24 mouse cellular contexts compared by ENCODE assay signal in genomic region chr6:145193038-145193437, GRCm38 (mm10). TPM values are rescaled to one million over a fixed set of nuclear protein-coding genes. Genes with fewer than 3 reads are reported as not detected.
DNase-seq lines count a peak whose midpoint lies in the region; ATAC-seq and TF ChIP-seq lines count a peak whose summit lies in the region.
"Had no signal": no experiment of that assay in that cellular context is flagged by ENCODE, and none has a peak within 500 bp of the region (broad histone marks: within the 10 kb centered on the region; RNA-seq: fewer than 3 reads in every experiment).

No protein-coding gene starts in this region.

- TF ChIP-seq RAD21 in MEL (IDR thresholded peaks at IDR 0.05; ENCODE audit: low read depth, low read length), result no peak

- no peak overlapping the region for H3K27ac ChIP-seq in heart, embryonic 10.5 days
- no peak overlapping the region for H3K27ac ChIP-seq in heart, adult 2 months
- H3K27ac ChIP-seq in MEL (ENCODE audit: control insufficient read depth, low read depth, low read length), result no peak overlapping the region
- H3K27ac ChIP-seq in intestine, postnatal 0 days (ENCODE audit: low read depth, low read length), result no peak overlapping the region
- H3K27ac ChIP-seq: embryonic facial prominence, embryonic 12.5 days; embryonic facial prominence, embryonic 15.5 days; forebrain, embryonic 12.5 days; heart, embryonic 13.5 days; hindbrain, embryonic 12.5 days; hindbrain, embryonic 15.5 days had no signal

- intact Hi-C loops in heart, adult 2 months (cut with DNase I), result no loop called here

- H3K4me1 ChIP-seq in heart, embryonic 10.5 days, result no peaks in the 10 kb centered on the region
- H3K4me1 ChIP-seq in heart, adult 2 months (ENCODE audit: control insufficient read depth, insufficient read depth, low read length), result no peaks in the 10 kb centered on the region
- H3K4me1 ChIP-seq in MEL (ENCODE audit: control insufficient read depth in 1 of 2, insufficient read depth in 2 of 2, low read length in 2 of 2), result peaks cover 7% of the 10 kb centered on the region in 2 experiments; a peak in 2 of 4 replicates
- no peaks in the 10 kb centered on the region for H3K4me1 ChIP-seq in intestine, postnatal 0 days (replicated peaks; ENCODE audit: control insufficient read depth, insufficient read depth, low read length)
- H3K4me1 ChIP-seq: embryonic facial prominence, embryonic 12.5 days; forebrain, embryonic 12.5 days; heart, embryonic 13.5 days; hindbrain, embryonic 12.5 days; hindbrain, embryonic 15.5 days had no signal

- TF ChIP-seq POLR2A in heart, adult 2 months (IDR thresholded peaks at IDR 0.05; ENCODE audit: insufficient read depth, low read depth, low read length), result no peak
- no peak for TF ChIP-seq POLR2A in MEL (IDR thresholded peaks at IDR 0.05; ENCODE audit: control insufficient read depth in 1 of 2, insufficient read depth in 1 of 2, low read depth in 1 of 2, low read length in 2 of 2, poor library complexity in 1 of 2)

- no peaks in the 10 kb centered on the region for H3K9me3 ChIP-seq in heart, embryonic 10.5 days
- H3K9me3 ChIP-seq in MEL (replicated peaks; ENCODE audit: insufficient read depth, low read length), result no peaks in the 10 kb centered on the region
- H3K9me3 ChIP-seq in intestine, postnatal 0 days (ENCODE audit: control insufficient read depth), result no peaks in the 10 kb centered on the region
- H3K9me3 ChIP-seq: embryonic facial prominence, embryonic 12.5 days; embryonic facial prominence, embryonic 15.5 days; forebrain, embryonic 12.5 days; heart, embryonic 13.5 days; hindbrain, embryonic 15.5 days had no signal

- H3K27me3 ChIP-seq in heart, embryonic 10.5 days (ENCODE audit: insufficient read depth, poor library complexity, severe bottlenecking), result peaks cover 11% of the 10 kb centered on the region; the same call in 1 of the 2 replicates
- no peaks in the 10 kb centered on the region for H3K27me3 ChIP-seq in heart, adult 2 months (ENCODE audit: control insufficient read depth, insufficient read depth, low read length)
- no peaks in the 10 kb centered on the region for H3K27me3 ChIP-seq in MEL (ENCODE audit: control insufficient read depth in 1 of 2, insufficient read depth in 2 of 2, low read length in 2 of 2)
- H3K27me3 ChIP-seq in intestine, postnatal 0 days (replicated peaks; ENCODE audit: control insufficient read depth, insufficient read depth, low read length), result no peaks in the 10 kb centered on the region
- H3K27me3 ChIP-seq: embryonic facial prominence, embryonic 12.5 days; embryonic facial prominence, embryonic 15.5 days; forebrain, embryonic 12.5 days; heart, embryonic 13.5 days; hindbrain, embryonic 12.5 days; hindbrain, embryonic 15.5 days had no signal

- no peak overlapping the region for H3K9ac ChIP-seq in heart, adult 2 months (ENCODE audit: low read depth, low read length)
- H3K9ac ChIP-seq in MEL (ENCODE audit: control insufficient read depth, low read depth, low read length, poor library complexity, severe bottlenecking), result peak overlapping the region; percentile 10; the same call in 1 of the 2 replicates
- H3K9ac ChIP-seq in intestine, postnatal 0 days (ENCODE audit: low read depth, low read length), result no peak overlapping the region
- H3K9ac ChIP-seq: embryonic facial prominence, embryonic 12.5 days; embryonic facial prominence, embryonic 15.5 days; forebrain, embryonic 12.5 days; heart, embryonic 13.5 days; hindbrain, embryonic 12.5 days; hindbrain, embryonic 15.5 days had no signal

- ATAC-seq in common myeloid progenitor, adult 5-6 weeks (replicated peaks; ENCODE audit: low read depth, poor library complexity, severe bottlenecking), result peak; percentile 8; the same call in 1 of the 2 replicates
- peak; percentile 49; the same call in 1 of the 2 replicates for ATAC-seq in intestine, postnatal 0 days
- ATAC-seq: forebrain, embryonic 16.5 days had no signal

- H3K4me3 ChIP-seq in heart, embryonic 10.5 days, result no peak overlapping the region
- no peak overlapping the region for H3K4me3 ChIP-seq in heart, adult 2 months
- H3K4me3 ChIP-seq in MEL (ENCODE audit: control insufficient read depth in 1 of 2, insufficient read depth in 1 of 2, low read depth in 2 of 2, low read length in 2 of 2), result peak overlapping the region; percentile 31 to 70
- no peak overlapping the region for H3K4me3 ChIP-seq in intestine, postnatal 0 days (ENCODE audit: low read depth, low read length)
- H3K4me3 ChIP-seq: embryonic facial prominence, embryonic 12.5 days; embryonic facial prominence, embryonic 15.5 days; forebrain, embryonic 12.5 days; heart, embryonic 13.5 days; hindbrain, embryonic 12.5 days; hindbrain, embryonic 15.5 days had no signal

- peak overlapping the region; percentile 48 for H3K4me2 ChIP-seq in intestine, postnatal 0 days (replicated peaks; ENCODE audit: low read depth)
- H3K4me2 ChIP-seq: embryonic facial prominence, embryonic 12.5 days; embryonic facial prominence, embryonic 15.5 days; forebrain, embryonic 12.5 days; heart, embryonic 13.5 days; hindbrain, embryonic 12.5 days; hindbrain, embryonic 15.5 days had no signal

- H3K36me3 ChIP-seq in heart, embryonic 10.5 days, result no peaks in the 10 kb centered on the region
- H3K36me3 ChIP-seq in heart, adult 2 months (ENCODE audit: control insufficient read depth, insufficient read depth, low read length), result no peaks in the 10 kb centered on the region
- no peaks in the 10 kb centered on the region for H3K36me3 ChIP-seq in MEL (ENCODE audit: control insufficient read depth in 1 of 2, insufficient read depth in 2 of 2, low read length in 2 of 2)
- H3K36me3 ChIP-seq in intestine, postnatal 0 days (ENCODE audit: control insufficient read depth, insufficient read depth), result no peaks in the 10 kb centered on the region
- H3K36me3 ChIP-seq: embryonic facial prominence, embryonic 12.5 days; embryonic facial prominence, embryonic 15.5 days; forebrain, embryonic 12.5 days; heart, embryonic 13.5 days; hindbrain, embryonic 12.5 days; hindbrain, embryonic 15.5 days had no signal

- no peak for TF ChIP-seq CTCF in heart, adult 2 months (IDR thresholded peaks at IDR 0.05)
- TF ChIP-seq CTCF in MEL (IDR thresholded peaks at IDR 0.05 in 2 of 3, conservative IDR thresholded peaks at IDR 0.05 in 1 of 3; ENCODE audit: control insufficient read depth in 1 of 3, insufficient read depth in 1 of 3, low read depth in 2 of 3, low read length in 3 of 3, poor library complexity in 1 of 3, severe bottlenecking in 1 of 3), result no peak
- no peak for TF ChIP-seq CTCF in intestine, postnatal 0 days (IDR thresholded peaks at IDR 0.05; ENCODE audit: low read depth)

- no peaks in the 10 kb centered on the region for H3K79me2 ChIP-seq in heart, adult 2 months (replicated peaks; ENCODE audit: control insufficient read depth, insufficient read depth, low read length)
- no peaks in the 10 kb centered on the region for H3K79me2 ChIP-seq in MEL (ENCODE audit: control insufficient read depth, insufficient read depth, low read length, poor library complexity)

- 86% methylated on average over 3 of the region's 3 CpGs for WGBS in heart, embryonic 10.5 days
- WGBS in heart, adult 2 months, result 84% methylated on average over 3 of the region's 3 CpGs
- 47% methylated on average over 3 of the region's 3 CpGs for WGBS in intestine, postnatal 0 days

- peak; percentile 53 for DNase-seq in heart, embryonic 10.5 days (ENCODE audit: low spot score)
- DNase-seq in heart, adult 2 months, result no peak
- no peak for DNase-seq in MEL (ENCODE audit: low read depth, low spot score)
- no peak for DNase-seq in frontal cortex, postnatal 36 days (ENCODE audit: low spot score in 2 of 2)
- DNase-seq in embryo, embryonic 11 days, result no peak
- DNase-seq: adrenal gland, adult 8-10 months; adrenal gland, postnatal 25 days; cerebellum, adult 11-12 months; cerebellum, adult 8-10 months; cerebellum, postnatal 10 days; cerebellum, postnatal 36 days; gastrocnemius, postnatal 36 days; heart, postnatal 14 days; kidney, adult 2 months had no signal

- TF ChIP-seq EP300 in heart, adult 2 months (IDR thresholded peaks at IDR 0.05; ENCODE audit: insufficient read depth, low read depth, low read length), result no peak
- no peak for TF ChIP-seq EP300 in MEL (IDR thresholded peaks at IDR 0.05; ENCODE audit: low read depth in 1 of 2, low read length in 2 of 2)

TF ChIP-seq in MEL, 35 proteins besides CTCF, POLR2A, EP300 and RAD21:
- TF ChIP-seq TCF12 (IDR thresholded peaks at IDR 0.05; ENCODE audit: low read depth, low read length) (no peak), MEF2A (IDR thresholded peaks at IDR 0.05; ENCODE audit: extremely low read depth, insufficient replicate concordance, low read depth, low read length, poor library complexity, severe bottlenecking) (no peak), NELFE (IDR thresholded peaks at IDR 0.05; ENCODE audit: low read depth, low read length) (0 out of 2 replicates have a peak, but pooled peaks have one; percentile 0)
TF ChIP-seq in MEL: peak in this region for 1.

RNA-seq across cellular contexts. Expression of gene Casc1, which starts 17.8 kb away (rescaled TPM):
- 0.38 and 0.45 TPM in 2 replicates for polyA plus RNA-seq in heart, embryonic 10.5 days (2016; fragmentation: Nextera tagmentation; extraction: Ambion mirVana)
- under 1 TPM; 0.86 to 0.98 TPM for total RNA-seq in heart, adult 2 months (2021)
- polyA plus RNA-seq in heart, adult 2 months (2012; rRNA removed), result 1.3 and 1.4 TPM in 2 replicates
- total RNA-seq in MEL (2012; rRNA removed), result 0.15 and 0.20 TPM in 2 replicates
- polyA plus RNA-seq in MEL (2012; ENCODE audit: insufficient read depth in 1 of 2, insufficient read length in 2 of 2, low read depth in 1 of 2, low replicate concordance in 2 of 2, missing spikeins in 1 of 2), result under 1 TPM in 1 of 2 experiments, not detected in 1; 0.22 TPM
- total RNA-seq in common myeloid progenitor, adult 5-6 weeks (2017), result 1.1 and 2.3 TPM in 2 replicates
- polyA plus RNA-seq in intestine, postnatal 0 days (2015; fragmentation: Nextera tagmentation; extraction: Ambion mirVana), result 0.08 TPM in 2 replicates
- total RNA-seq: granulocyte monocyte progenitor cell, adult 5-6 weeks had no signal

RNA-seq across cellular contexts. Expression of gene Etfrf1, which starts 17.9 kb away (rescaled TPM):
- polyA plus RNA-seq in heart, embryonic 10.5 days (2016; fragmentation: Nextera tagmentation; extraction: Ambion mirVana), result 53.3 and 57.3 TPM in 2 replicates
- 100 to 1,000 TPM in 1 of 2 experiments, 10 to 100 TPM in 1; 97.4 to 107 TPM for total RNA-seq in heart, adult 2 months (2021)
- 36.3 and 67.3 TPM in 2 replicates for polyA plus RNA-seq in heart, adult 2 months (2012; rRNA removed)
- 9.5 and 11.0 TPM in 2 replicates for total RNA-seq in MEL (2012; rRNA removed)
- 10 to 100 TPM in 1 of 2 experiments, not detected in 1; 13.1 TPM for polyA plus RNA-seq in MEL (2012; ENCODE audit: insufficient read depth in 1 of 2, insufficient read length in 2 of 2, low read depth in 1 of 2, low replicate concordance in 2 of 2, missing spikeins in 1 of 2)
- total RNA-seq in common myeloid progenitor, adult 5-6 weeks (2017), result 22.3 and 22.7 TPM in 2 replicates
- polyA plus RNA-seq in intestine, postnatal 0 days (2015; fragmentation: Nextera tagmentation; extraction: Ambion mirVana), result 48.8 and 49.5 TPM in 2 replicates

RNA-seq across cellular contexts. Expression of gene Kras, which starts 57.0 kb away (rescaled TPM):
- 45.2 and 70.6 TPM in 2 replicates for polyA plus RNA-seq in heart, embryonic 10.5 days (2016; fragmentation: Nextera tagmentation; extraction: Ambion mirVana)
- 10 to 100 TPM; 32.3 to 32.7 TPM for total RNA-seq in heart, adult 2 months (2021)
- 8.6 and 20.4 TPM in 2 replicates for polyA plus RNA-seq in heart, adult 2 months (2012; rRNA removed)
- 15.6 and 15.9 TPM in 2 replicates for total RNA-seq in MEL (2012; rRNA removed)
- 10 to 100 TPM in 1 of 2 experiments, not detected in 1; 44.3 TPM for polyA plus RNA-seq in MEL (2012; ENCODE audit: insufficient read depth in 1 of 2, insufficient read length in 2 of 2, low read depth in 1 of 2, low replicate concordance in 2 of 2, missing spikeins in 1 of 2)
- total RNA-seq in common myeloid progenitor, adult 5-6 weeks (2017), result 33.4 and 39.1 TPM in 2 replicates
- polyA plus RNA-seq in intestine, postnatal 0 days (2015; fragmentation: Nextera tagmentation; extraction: Ambion mirVana), result 62.0 and 64.2 TPM in 2 replicates

Comparison
In these comparisons a context has a peak if more than half of its experiments do, and no peak if none do; other contexts are left out.
1. H3K4me3 ChIP-seq: peak in MEL (2 of 2); none in heart, embryonic 10.5 days (single experiment), heart, adult 2 months (single experiment) and intestine, postnatal 0 days (single experiment).